ENCODE assay signal across 17 mouse cellular contexts in the genomic region with DNA sequence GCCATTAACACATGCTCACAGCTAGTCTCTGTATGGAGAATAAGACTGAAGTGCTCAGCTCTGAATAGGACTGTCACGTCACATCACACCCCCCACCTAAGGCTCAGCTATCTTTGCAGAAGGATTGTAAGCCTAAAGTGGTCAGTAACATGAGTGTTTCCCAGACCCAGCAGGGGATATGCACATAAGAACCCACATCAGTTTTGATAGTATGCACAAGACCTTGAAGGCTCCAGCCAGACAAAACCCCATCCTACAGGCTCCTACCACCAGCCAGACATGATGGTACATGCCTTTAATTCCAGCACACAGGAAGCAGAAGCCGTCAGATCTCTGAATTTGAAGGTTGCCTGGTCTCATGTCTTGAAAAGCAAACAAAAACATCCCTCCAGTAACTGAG.
"Had no signal": no experiment of that assay in that cellular context is flagged by ENCODE, and none has a peak within 500 bp of the region (broad histone marks: within the 10 kb centered on the region; RNA-seq: fewer than 3 reads in every experiment).

No protein-coding gene starts in this region.

- H3K27me3 ChIP-seq: neural tube, embryonic 12.5 days; neural tube, embryonic 13.5 days; neural tube, embryonic 15.5 days; stomach, embryonic 15.5 days had no signal

- DNase-seq: retina, postnatal 1 day; right cerebral cortex, adult 18-20 months; right cerebral cortex, postnatal 14 days; right cerebral cortex, postnatal 25 days; right cerebral cortex, postnatal 4 days; spleen, adult 18-20 months; thymus, adult 18-20 months; thymus, adult 2 months; thymus, postnatal 14 days; thymus, postnatal 25 days; thymus, postnatal 36 days; thymus, postnatal 4 days had no signal

- H3K4me1 ChIP-seq: neural tube, embryonic 12.5 days; neural tube, embryonic 13.5 days; neural tube, embryonic 15.5 days; stomach, embryonic 15.5 days had no signal

- H3K4me3 ChIP-seq: neural tube, embryonic 12.5 days; neural tube, embryonic 13.5 days; neural tube, embryonic 15.5 days; stomach, embryonic 15.5 days had no signal

- H3K27ac ChIP-seq: neural tube, embryonic 12.5 days; neural tube, embryonic 13.5 days; neural tube, embryonic 15.5 days; stomach, embryonic 15.5 days; stomach, postnatal 0 days had no signal

- H3K9me3 ChIP-seq: neural tube, embryonic 12.5 days; neural tube, embryonic 13.5 days; neural tube, embryonic 15.5 days; stomach, embryonic 15.5 days had no signal
